Mouse (Mus musculus) bone marrow, adult 2 months (tissue): ENCODE results near the gene Panx1.

Experiments used
- CTCF ChIP-seq: fragments of 200-500 bp; IDR thresholded peaks from 2 replicates; pipeline ENCODE4 v1.5.1; 2011; ENCODE audit warnings: low read length, control low read depth; ENCODE audit not compliant: control insufficient read depth, insufficient read depth
- POLR2A ChIP-seq: fragments of 200-500 bp; IDR thresholded peaks from 2 replicates; pipeline ENCODE4 v1.6.1; 2011; ENCODE audit warnings: low read depth, mild to moderate bottlenecking, control low read depth, low read length, borderline replicate concordance; ENCODE audit not compliant: control insufficient read depth

DNA sequence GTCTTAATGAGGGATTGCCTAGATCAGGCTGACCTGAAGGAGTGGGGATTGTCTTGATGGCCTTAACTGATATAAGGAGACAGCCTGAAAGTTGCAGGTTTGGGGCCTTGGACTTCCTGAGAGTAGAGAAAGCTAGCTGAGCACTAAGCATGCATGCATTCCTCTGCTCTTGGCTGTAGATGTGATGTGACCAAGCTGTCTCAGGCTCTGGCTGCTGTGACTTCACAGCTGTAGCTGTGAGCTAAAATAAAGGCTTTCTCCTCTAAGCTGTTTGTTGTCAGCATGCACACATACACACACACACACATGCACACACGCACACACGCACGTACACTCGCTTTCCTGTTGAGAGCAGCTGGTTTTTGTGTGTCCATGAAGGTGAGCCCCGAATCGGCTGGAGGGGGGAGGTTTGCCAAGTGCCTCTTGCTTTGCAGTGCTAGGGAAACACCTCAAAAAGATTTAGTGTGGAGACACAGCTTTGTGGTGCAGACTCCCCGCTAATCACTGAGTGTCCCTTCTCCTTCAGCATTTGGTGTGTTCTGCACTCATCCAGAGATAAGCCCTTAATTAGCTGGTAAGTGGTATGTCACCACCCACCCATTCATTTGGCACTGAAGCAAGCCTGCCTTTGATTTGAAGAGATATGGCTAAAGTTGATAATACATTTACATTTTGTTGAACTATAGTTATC is 22.9 kb upstream of the Panx1 start:
- no peak for TF ChIP-seq CTCF
- no peak for TF ChIP-seq POLR2A
